Mouse (Mus musculus): Measurements from ENCODE around the gene Pllp.

Gene Pllp

DNA sequence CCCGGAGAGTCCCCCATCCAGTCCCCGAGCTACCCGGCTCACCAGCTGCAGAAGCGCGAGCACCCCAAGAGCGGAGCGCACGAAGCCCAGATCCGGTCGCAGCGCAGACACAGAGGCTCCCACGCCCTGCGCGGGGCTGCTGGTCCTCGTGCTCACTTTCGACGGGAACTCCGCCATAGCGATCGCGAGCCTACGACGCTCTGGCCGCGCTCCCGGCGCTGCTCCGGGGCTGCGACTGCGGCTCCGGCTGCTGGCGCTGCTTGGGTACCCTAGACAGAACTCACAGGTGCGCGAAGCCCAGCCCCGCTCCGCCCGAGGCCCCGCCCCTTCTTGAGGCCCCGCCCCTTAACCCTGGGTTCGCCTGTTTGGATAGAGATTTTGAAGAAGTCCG, at the start of gene Pllp:
Pllp (minus strand) TSS at position 285 of the 391 bp plus-strand sequence.
- DNase-seq = peak; percentile 47

- DNase-seq = no peak
Observed at GRCm38 (mm10) chr8:94745476-94746184, 49.6 kb upstream of the Pllp start, which contains the start of gene Ccl22. Ccl22 (plus strand) TSS chr8:94745590.

DNA sequence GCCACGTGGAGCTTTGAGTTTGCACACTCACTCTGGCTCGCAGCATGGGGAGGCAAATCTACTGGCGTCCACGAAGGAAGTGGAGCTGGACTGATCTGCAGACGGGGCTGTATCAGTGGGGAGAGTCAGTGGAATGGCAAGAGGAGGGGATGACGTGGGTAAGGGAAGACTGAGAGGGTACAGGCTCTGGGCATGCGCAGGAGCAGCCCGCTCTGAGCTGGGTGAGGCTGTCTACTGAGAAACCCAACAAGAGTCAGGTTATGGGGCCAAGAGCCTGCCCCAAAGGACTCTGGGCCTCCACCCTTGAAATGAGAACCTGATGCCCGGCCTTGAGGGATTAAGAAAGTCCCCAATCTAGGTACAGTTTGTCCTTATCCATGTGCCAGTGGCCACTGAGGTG, 48.9 kb upstream of the Pllp start:
- no peak for DNase-seq

DNA sequence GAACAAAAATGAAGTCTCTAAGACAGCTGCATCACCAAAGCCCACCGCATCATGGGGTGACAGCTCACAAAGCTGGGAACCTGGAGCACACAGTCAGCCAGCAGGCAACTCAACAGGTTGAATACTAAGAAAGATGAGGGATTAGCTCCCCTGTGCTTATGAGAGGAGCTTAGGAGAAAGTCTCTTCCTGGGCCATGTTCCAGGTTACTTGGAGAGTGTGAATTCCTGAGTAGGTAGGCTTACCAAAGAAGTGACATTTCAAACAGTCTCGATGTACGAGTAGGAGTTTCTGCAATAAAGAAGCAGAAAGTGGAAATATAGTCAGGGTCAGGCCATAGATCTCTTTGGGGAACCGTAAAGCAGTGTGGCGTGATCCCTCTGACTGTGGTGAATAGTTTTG, 48.4 kb upstream of the Pllp start:
- DNase-seq = no peak

DNA sequence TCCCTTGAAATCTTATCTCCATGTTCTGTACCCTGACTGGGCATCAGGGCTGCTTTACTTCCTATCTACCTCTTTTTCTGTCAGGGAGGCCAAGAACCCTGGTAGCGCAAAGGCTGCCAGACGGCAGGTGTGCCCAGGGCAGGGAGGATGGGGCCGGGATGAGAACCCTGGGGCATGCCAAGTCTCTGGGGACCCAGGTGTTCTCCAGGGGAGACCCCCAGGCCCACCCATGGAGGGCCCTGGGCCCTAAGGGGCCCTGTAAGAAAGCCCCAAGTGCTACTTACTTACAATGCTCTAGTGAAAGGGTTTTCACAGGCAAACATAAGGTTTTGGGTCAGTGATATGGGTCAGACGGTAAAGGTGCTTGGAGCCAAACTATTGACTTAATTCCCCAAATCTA, 45.6 kb upstream of the Pllp start:
- DNase-seq = no peak

DNA sequence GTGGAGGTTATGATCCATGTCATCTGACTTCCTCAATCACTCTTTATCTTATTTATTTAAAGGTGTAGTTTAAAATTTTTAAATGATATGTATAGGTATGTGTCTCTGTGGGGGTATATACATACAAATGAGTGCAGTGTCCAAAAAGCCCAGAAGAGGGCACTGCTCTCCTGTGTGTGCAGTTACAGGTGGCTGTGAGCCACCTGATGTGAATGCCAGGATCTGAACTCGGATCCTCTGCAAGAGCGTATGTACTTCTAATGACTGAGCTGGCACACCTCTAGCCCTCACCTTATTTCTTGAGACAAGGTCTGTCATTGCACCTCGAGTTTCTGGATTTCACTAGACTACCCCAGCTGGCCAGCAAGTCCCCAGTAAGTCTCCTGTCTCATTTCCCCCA, 44.5 kb upstream of the Pllp start:
- DNase-seq = no peak

- DNase-seq = no peak
Observed at GRCm38 (mm10) chr8:94739829-94740228, 43.8 kb upstream of the Pllp start.

DNA sequence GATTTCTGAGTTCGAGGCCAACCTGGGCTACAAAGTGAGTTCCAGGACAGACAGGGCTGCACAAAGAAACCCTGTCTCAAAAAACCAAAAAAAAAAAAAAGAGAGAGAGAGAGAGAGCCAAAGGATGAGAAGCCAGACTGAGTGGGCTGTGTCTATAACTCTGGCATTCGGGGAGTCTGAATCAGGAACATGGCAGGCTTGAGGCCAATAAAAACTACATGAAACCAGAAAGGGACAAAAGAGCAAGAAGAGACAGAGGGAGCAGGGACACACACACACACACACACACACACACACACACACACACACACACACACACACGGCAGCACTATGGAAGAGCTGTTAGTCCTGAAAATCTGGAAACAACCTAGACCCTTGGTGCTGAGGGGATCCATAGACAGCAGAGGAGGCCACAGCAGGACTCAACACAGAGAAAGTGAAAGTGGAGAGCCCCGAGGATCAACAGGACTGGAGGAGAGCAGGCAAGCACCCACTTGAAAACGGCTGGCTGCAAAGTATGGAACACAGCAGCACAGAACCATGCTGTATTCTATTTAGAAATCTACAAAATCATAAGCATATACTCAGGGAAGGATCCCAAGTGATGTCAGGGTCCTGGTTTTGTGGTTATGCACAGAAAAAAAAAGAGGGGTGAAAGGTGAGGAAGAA, 39.5 kb upstream of the Pllp start:
- peak; percentile 58 for DNase-seq

DNA sequence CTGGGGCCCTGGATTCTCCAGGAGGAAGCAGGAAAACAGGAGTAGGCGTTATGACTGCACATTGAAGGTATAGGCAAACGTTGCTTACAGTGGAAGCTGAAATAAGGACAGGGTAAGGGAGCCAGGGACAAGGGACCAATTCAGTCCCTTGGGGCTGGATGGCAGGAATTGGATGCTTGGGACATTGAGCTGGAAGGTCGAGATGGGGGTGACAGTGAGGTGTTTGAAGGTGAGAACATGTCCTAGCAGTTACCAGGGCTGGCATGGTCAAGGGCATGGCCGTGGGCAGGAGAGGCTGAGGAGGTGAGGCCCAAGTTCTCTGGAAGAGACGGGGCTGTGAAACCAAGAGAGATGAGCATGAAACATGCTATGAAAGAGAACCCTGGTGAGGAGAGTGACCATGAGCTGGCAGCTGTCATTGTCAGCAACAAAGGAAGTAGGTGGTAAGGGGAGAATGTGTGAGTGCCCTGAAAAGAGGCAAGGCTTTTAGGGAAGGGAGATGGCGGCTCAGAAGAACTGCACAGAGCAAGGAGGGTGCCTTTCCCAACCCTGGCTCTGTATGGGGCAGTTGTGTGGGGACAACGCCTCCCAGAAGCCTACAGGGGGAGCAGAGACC, 38.8 kb upstream of the Pllp start:
- no peak for DNase-seq

GRCm38 (mm10) chr8:94733821-94734465, 37.9 kb upstream of the Pllp start:
- peak; percentile 24 for DNase-seq

DNA sequence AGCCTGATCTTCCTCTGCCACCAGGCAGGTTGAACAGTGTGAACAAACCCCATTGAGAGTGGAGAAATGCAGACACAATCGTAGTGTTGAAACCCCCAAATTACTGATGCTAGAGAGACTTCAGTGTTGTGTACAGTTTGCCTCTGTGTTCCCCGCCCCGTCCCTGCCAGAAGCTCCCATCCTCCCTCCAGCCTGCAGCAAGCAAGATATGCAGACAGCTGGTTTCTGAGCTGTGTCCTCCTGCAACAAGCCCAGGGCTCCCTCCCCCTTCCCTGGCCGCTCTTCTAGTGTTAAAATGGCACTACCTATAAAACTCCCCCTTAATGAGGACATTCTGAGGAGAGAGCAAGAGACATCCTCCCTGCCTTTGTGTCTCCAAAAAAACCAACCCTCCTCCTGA, 33.2 kb upstream of the Pllp start:
- DNase-seq = no peak

- no peak for DNase-seq
Observed at GRCm38 (mm10) chr8:94725998-94726397, 29.9 kb upstream of the Pllp start.

- DNase-seq = no peak
Observed at GRCm38 (mm10) chr8:94716841-94717240, 20.8 kb upstream of the Pllp start.

GRCm38 (mm10) chr8:94715871-94716270, 19.8 kb upstream of the Pllp start:
- DNase-seq = no peak

DNA sequence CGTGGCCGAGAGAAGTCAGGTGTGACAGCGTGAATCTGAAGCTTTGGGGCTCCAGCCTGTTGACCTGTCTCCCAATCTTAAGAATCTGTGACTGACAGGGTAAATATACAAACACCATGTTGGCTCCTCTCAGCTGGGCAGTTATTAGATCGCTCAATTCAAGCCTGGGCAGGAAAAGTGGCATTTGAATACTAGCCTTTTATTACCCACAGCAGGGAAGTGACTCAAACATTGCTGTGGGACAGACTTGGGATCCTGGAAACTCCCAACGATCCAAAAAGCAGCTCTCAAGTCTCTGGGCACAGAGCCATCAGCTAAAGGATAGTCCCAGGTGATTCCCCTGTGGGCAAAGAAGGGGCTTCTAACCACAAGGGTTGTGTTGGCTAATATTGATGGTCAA, 18.5 kb upstream of the Pllp start:
- DNase-seq = no peak

DNA sequence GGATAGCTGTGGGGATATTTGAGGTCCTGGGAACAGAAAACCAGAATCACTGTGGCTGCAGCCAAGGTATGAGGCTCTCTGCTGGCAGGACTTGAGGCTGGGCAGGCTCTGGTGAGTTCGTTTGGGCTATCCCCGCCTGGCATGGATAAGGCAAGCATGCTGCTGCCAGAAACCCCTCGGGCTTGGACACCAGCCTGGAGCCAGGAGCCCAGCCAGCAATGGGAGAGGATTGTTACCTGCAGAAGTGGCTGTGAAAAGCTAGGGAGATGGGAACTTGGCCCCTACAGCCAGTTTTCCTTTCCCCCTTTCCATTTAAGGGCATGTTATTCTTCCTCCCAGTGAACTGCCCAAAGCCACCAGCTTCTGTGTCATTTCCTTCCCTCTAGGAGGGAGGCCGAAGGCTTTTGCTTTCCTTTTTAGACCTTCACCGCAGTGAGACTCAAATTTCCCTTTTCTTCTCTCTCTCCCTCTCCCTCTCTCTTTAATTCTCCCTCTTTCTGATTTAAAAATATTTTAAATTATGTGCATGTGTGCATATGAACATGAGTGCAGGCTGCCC, 15.2 kb upstream of the Pllp start:
- no peak for DNase-seq

GRCm38 (mm10) chr8:94710336-94710735, 14.3 kb upstream of the Pllp start:
- DNase-seq = no peak

DNA sequence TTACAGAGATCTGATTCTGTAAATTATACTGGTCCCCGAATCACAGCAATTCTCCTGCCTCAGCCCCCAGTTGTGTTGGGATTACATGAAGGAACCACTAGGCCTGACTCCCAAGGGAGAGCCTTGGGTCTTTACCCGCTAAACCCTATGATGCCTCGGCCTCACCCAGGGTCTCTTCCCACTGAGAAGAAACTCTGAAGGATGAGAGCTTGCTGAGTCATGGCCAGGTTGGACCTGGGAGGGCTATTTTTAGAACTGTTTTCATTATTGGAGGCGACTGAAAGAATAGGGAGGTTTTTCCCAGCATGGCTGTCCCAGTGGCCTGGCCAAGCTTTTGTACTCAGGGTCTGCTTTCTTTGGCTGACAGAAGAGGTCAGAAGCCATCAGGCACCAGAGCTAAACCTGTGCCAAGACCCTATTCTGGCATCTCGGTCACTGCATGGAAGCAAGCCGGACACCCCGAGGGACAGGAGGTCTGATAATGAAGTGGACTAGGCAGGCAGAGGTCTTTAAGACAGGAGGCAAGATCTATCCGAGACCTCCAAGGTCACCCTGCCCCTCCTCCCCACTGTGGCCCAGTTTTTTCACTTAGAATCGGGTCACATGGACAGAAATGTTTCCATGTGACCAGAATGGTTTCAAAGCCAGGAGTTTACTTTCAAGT, 10.8 kb upstream of the Pllp start:
- DNase-seq = no peak

GRCm38 (mm10) chr8:94705581-94706245, 9.6 kb upstream of the Pllp start:
- DNase-seq = no peak

- DNase-seq = no peak
Observed at GRCm38 (mm10) chr8:94704669-94704984, 8.5 kb upstream of the Pllp start.

GRCm38 (mm10) chr8:94703972-94704668, 8.0 kb upstream of the Pllp start:
- peak; percentile 95 for DNase-seq

All from lung, postnatal 10 days (tissue).